ENCODE assay signal across 12 mouse cellular contexts in the genomic region with DNA sequence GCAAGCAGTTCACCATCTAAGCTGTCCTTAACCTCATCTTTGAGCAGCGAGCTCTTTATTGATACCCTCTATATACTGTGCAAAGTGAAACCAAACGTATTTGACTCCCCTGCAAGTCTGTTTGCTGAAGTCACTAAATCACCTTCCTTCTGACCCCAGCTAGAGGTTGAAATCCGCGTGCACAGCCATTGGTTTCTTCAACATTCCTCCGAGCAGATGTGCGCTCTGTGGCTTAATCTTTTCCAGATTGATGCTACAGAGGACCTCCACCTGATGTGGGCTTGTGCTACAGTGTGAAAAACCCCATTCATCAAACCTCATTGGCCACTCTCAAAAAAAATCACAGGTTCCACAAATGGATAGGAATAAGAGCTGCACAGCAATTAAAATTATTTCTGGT.
"Had no signal": no experiment of that assay in that cellular context is flagged by ENCODE, and none has a peak within 500 bp of the region (broad histone marks: within the 10 kb centered on the region; RNA-seq: fewer than 3 reads in every experiment).

No protein-coding gene starts in this region.

- H3K4me3 ChIP-seq: liver, embryonic 15.5 days; midbrain, embryonic 15.5 days had no signal

- DNase-seq: kidney, adult 8-10 months; kidney, postnatal 36 days; layer of hippocampus, adult 9-11 months; lung, adult 2 months; lung, postnatal 36 days; right cerebral cortex, postnatal 4 days had no signal

- ATAC-seq: intestine, postnatal 0 days; lung, postnatal 0 days; midbrain, embryonic 15.5 days had no signal

- H3K4me2 ChIP-seq: liver, embryonic 11.5 days; liver, embryonic 15.5 days; midbrain, embryonic 11.5 days; midbrain, embryonic 15.5 days had no signal

- H3K4me1 ChIP-seq: liver, embryonic 15.5 days; midbrain, embryonic 15.5 days had no signal

- H3K9ac ChIP-seq: liver, embryonic 15.5 days; midbrain, embryonic 15.5 days had no signal

- H3K9me3 ChIP-seq: liver, embryonic 15.5 days; midbrain, embryonic 15.5 days had no signal

- H3K27me3 ChIP-seq: liver, embryonic 15.5 days; midbrain, embryonic 15.5 days had no signal

- H3K36me3 ChIP-seq: liver, embryonic 15.5 days; midbrain, embryonic 15.5 days had no signal

- H3K27ac ChIP-seq: liver, embryonic 15.5 days; midbrain, embryonic 15.5 days had no signal
